Mouse (Mus musculus): ENCODE results near the gene Raf1.

DNA sequence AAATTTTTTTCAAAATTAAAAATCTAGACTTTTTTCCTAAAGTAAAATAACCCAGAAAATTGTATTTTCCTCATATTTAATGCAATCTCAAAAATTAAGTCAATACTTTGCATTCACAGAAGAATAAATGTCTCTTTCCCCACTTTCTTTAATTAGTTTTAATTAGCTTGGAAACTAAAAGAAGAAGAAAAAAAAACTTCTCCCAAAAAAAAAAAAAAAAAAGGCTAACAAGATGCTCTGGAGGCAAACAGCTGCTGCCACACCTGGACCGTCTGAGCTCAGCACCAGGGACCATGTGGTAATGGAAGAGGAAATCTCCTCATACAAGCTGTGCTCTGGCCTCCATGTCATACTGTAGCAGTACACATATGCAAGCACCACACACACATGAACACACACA is 33.1 kb downstream of the Raf1 start:
- no peak for TF ChIP-seq CTCF (IDR thresholded peaks at IDR 0.05; ENCODE audit: low read depth)
- no peak for TF ChIP-seq EP300 (IDR thresholded peaks at IDR 0.05; ENCODE audit: low read depth)

Data from liver, postnatal 0 days (tissue).